Mouse (Mus musculus) liver, embryonic 14.5 days (tissue): Measurements from ENCODE around the gene Acp2. TPM values are rescaled to one million over a fixed set of nuclear protein-coding genes. Genes with fewer than 3 reads are reported as not detected.

Experiments
- ATAC-seq: fragments of 200-750 bp; cut with Nextera tagmentation; 2 replicates; pipeline ENCODE4 v1.8.0; 2017; ENCODE audit warnings: moderate number of reproducible peaks, mild to moderate bottlenecking, moderate library complexity; ENCODE audit not compliant: insufficient read depth
- DNase-seq, 3 experiments: peaks; one replicate each; pipeline ENCODE4 v3.0.0-alpha.2; 2012 to 2013; ENCODE audit warnings: low read depth in 3 of 3, low spot score in 3 of 3
- H3K27ac ChIP-seq: fragments of 300-500 bp; sonication (generic); 2 replicates; pipeline ENCODE4 v1.5.1; 2014; ENCODE audit warnings: moderate library complexity, mild to moderate bottlenecking, control low read depth, inconsistent platforms
- H3K27me3 ChIP-seq: fragments of 300-500 bp; sonication (generic); 2 replicates; pipeline ENCODE4 v1.6.1; 2014; ENCODE audit warnings: mild to moderate bottlenecking, low read length, moderate library complexity; ENCODE audit not compliant: control insufficient read depth, insufficient read depth
- H3K36me3 ChIP-seq: fragments of 300-500 bp; sonication (generic); replicated peaks from 2 replicates; pipeline ENCODE4 v1.6.1; 2014; ENCODE audit warnings: low read depth; ENCODE audit not compliant: control insufficient read depth, insufficient read depth
- H3K4me1 ChIP-seq, 2 experiments: fragments of 200-500 bp in 1 of 2; fragments of 300-500 bp in 1 of 2; sonication (generic) in 1 of 2; replicated peaks; 2 replicates each; pipeline ENCODE4 v1.6.1; 2012 to 2014; ENCODE audit warnings: antibody characterized with exemption in 1 of 2, inconsistent platforms in 1 of 2, low read length in 1 of 2; ENCODE audit not compliant: control insufficient read depth in 2 of 2, insufficient read depth in 2 of 2
- H3K4me2 ChIP-seq: fragments of 300-500 bp; sonication (generic); 2 replicates; pipeline ENCODE4 v1.6.1; 2014; ENCODE audit warnings: low read depth, mild to moderate bottlenecking, control low read depth, moderate library complexity
- H3K4me3 ChIP-seq, 2 experiments: fragments of 200-500 bp in 1 of 2; fragments of 300-500 bp in 1 of 2; sonication (generic) in 1 of 2; 2 replicates each; pipeline ENCODE4 v1.5.1; 2012 to 2014; ENCODE audit warnings: low read depth in 2 of 2, low read length in 2 of 2, mild to moderate bottlenecking in 2 of 2, control low read depth in 1 of 2, inconsistent platforms in 1 of 2, moderate library complexity in 1 of 2; ENCODE audit not compliant: insufficient read depth in 1 of 2
- H3K9ac ChIP-seq: fragments of 300-500 bp; sonication (generic); replicated peaks from 2 replicates; pipeline ENCODE4 v1.6.1; 2014; ENCODE audit warnings: mild to moderate bottlenecking, control low read depth, moderate library complexity
- H3K9me3 ChIP-seq: fragments of 300-500 bp; sonication (generic); 2 replicates; pipeline ENCODE4 v1.6.1; 2016; ENCODE audit warnings: low read length, mixed read lengths; ENCODE audit not compliant: control insufficient read depth
- CTCF ChIP-seq: IDR thresholded peaks from 2 replicates; pipeline ENCODE4 v1.5.1; 2016; ENCODE audit warnings: antibody characterized with exemption, low read depth, control low read depth
- EP300 ChIP-seq: IDR thresholded peaks from 2 replicates; pipeline ENCODE4 v1.6.1; 2016; ENCODE audit warnings: antibody characterized with exemption, low read depth
- WGBS: fragments of 180-500 bp; shearing (Covaris S2); extraction: QIAGEN DNeasy Blood & Tissue Kit; methylation state at CpG from one replicate; pipeline ENCODE4 v1.1.7; 2014; ENCODE audit not compliant: insufficient replicate concordance; 5-methylcytosine and 5-hydroxymethylcytosine counted together
- polyA plus RNA-seq, 2 experiments: library from polyadenylated mRNA; depleted of rRNA in 1 of 2; stranded (reverse) in 1 of 2; unstranded in 1 of 2; fragments of >200 nt; fragmentation: Nextera tagmentation in 1 of 2; extraction: Ambion mirVana in 1 of 2; gene quantifications; 2 replicates each; pipeline versions ENCODE4 v1.2.1 to v1.2.3; 2012 to 2014

Acp2 gene
- polyA plus RNA-seq, 2 experiments, result 5.9 to 8.9 TPM

- 1% methylated on average over 27 of the region's 27 CpGs for WGBS
- DNase-seq, result no peak
These were observed 53.0 kb downstream of the Acp2 start, which contains the start of gene Pacsin3 for GRCm38 (mm10) chr2:91255661-91256150. Gene Pacsin3 (plus strand): TSS chr2:91255954.

DNA sequence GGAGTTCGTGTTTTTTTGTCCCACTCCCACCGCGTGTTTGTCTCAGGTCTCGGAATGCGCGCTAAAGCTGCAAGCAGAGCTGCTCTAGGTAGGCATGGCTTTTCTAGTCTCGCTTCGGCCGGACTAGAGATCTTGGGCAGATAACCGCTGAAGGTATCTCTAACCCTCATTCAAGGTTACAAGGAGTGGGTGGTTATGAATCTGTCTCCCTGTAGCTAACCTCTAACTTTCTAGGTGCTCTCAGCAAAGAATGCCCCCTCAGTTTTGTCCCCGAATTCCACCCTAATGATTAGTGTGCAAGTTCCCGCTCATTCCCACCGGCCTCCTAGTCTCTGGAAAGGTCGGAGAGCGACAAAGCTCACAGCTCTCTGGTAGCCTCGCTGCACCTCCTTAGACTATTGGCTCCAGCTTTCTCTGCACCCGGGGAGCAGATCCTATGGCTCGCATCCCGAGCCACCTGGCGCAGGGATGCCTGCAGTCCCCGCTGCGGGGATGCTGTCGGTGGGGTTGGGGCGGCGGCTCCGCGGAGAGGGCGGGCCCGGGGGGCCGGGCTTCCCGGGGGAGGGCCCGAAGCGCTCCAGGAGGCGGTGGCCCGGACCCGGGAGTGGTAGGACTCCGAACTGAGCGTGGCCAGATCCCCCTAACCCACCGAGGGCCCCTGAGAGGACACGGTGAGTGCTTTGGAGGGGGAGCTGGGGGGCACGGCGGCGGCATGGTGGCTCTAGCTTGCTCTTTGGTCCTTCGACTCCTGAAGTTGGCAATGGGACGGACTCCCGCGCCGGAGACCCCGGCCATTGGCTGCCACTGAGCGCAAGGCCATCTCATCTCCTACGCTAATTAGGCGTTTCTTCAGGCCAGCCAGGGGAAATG, 53.8 kb downstream of the Acp2 start:
- Histone ChIP-seq H3K4me2 (peak overlapping the region; percentile 53), H3K27ac (no peak overlapping the region), H3K9ac (no peak overlapping the region), H3K4me1 (no peaks in the 10 kb centered on the region), H3K36me3 (no peaks in the 10 kb centered on the region), H3K27me3 (peaks cover 49% of the 10 kb centered on the region), H3K4me3 (peak overlapping the region; percentile 27 to 54), H3K9me3 (no peaks in the 10 kb centered on the region)
- under 1% methylated on average over 52 of the region's 52 CpGs for WGBS
- TF ChIP-seq CTCF (no peak), EP300 (no peak)
- DNase-seq (no peak), ATAC-seq (peak; percentile 59)

More at GRCm38 (mm10) chr2:91255661-91256150, 53.0 kb downstream of the Acp2 start, which contains the start of gene Pacsin3:
- TF ChIP-seq EP300 (no peak), CTCF (no peak)
- H3K4me1 ChIP-seq, result no peaks in the 10 kb centered on the region
- no peaks in the 10 kb centered on the region for H3K36me3 ChIP-seq
- ATAC-seq, result peak; percentile 5; the same call in 1 of the 2 replicates
- H3K9ac ChIP-seq, result no peak within 1 kb of the TSS
- peaks cover 49% of the 10 kb centered on the region for H3K27me3 ChIP-seq
- no peaks in the 10 kb centered on the region for H3K9me3 ChIP-seq
- peak within 1 kb of the TSS; percentile 53 for H3K4me2 ChIP-seq
- H3K4me3 ChIP-seq, result peak within 1 kb of the TSS; percentile 27 to 54
- H3K27ac ChIP-seq, result no peak within 1 kb of the TSS

DNA sequence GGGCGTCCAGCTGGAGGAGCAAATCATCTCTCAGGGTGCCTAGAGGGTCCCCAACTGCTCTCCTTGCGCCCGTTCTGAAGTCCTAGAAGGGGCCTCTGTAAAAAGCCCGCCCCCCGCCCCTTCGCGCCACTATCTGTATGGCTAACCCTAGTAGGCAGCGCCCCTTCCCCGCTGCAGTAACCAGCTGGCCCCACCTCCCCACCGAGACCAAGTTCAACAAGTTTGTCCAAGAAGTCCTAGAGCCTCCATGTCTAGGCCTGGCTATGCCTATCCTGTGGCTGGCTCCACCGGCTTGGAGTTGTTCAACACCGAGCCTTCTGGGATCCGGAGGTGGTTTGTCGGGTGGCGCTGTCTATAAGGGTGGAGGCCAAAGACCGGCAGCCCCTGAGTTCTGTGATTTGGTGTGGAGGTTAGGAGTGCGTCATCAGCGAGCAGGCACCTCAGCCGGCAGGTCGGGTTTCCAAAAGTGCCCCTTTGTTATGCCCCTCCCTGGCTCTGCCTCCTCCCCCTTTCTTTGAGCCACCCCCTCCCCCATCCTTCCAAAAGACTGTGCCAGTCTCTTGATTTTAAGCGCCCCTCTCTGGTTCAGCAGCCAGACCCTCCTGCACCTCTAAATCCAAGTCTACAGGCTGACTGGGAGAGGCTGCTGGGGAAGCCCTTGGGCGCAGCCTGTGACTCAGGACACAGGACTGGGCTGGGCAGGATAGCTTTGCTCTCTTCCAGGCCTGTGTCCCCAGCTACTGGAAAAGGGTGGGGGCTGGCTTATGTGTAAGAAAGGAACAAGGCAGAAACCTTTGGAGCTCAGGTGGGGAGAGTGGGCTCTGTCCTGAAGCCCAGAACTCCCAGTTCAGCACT, 54.7 kb downstream of the Acp2 start:
- no peaks in the 10 kb centered on the region for H3K36me3 ChIP-seq
- no peaks in the 10 kb centered on the region for H3K4me1 ChIP-seq
- DNase-seq (no peak), ATAC-seq (peak; percentile 44)
- H3K27ac ChIP-seq, result no peak overlapping the region
- no peaks in the 10 kb centered on the region for H3K9me3 ChIP-seq
- TF ChIP-seq CTCF, result no peak
- no peak for TF ChIP-seq EP300
- 5% methylated on average over 22 of the region's 22 CpGs for WGBS
- peak overlapping the region; percentile 53 for H3K4me2 ChIP-seq
- peaks cover 47% of the 10 kb centered on the region for H3K27me3 ChIP-seq
- peak overlapping the region; percentile 28 to 54 for H3K4me3 ChIP-seq
- H3K9ac ChIP-seq, result no peak overlapping the region

DNA sequence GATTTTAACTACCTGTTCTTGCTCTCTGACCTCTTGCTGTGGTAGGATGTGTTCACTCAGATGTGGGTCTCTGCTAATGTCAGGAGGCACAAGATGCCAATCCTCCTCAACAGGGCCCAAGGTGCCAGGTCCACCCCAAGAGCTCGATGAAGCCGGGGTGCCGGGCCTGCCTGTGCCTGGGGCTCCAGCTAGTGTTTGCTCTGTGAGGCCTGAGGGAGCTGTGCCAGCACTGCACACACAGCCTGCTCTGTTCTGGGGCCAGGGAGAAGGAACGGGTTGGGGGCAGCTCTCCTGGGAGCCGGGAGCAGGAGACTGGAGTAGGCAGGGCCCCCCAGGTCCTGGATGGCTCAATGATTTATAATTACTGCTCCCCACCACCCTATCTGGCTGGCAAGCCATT, 55.4 kb downstream of the Acp2 start:
- Histone ChIP-seq H3K9ac (no peak overlapping the region), H3K27ac (no peak overlapping the region), H3K36me3 (no peaks in the 10 kb centered on the region), H3K4me1 (no peaks in the 10 kb centered on the region), H3K27me3 (peaks cover 41% of the 10 kb centered on the region), H3K4me3 (peak overlapping the region; percentile 28 to 54; a peak in 3 of 4 replicates), H3K9me3 (no peaks in the 10 kb centered on the region), H3K4me2 (peak overlapping the region; percentile 53)
- TF ChIP-seq EP300 (no peak), CTCF (no peak)
- no peak for ATAC-seq
- WGBS, result 65% methylated on average over 5 of the region's 5 CpGs
- no peak for DNase-seq

DNA sequence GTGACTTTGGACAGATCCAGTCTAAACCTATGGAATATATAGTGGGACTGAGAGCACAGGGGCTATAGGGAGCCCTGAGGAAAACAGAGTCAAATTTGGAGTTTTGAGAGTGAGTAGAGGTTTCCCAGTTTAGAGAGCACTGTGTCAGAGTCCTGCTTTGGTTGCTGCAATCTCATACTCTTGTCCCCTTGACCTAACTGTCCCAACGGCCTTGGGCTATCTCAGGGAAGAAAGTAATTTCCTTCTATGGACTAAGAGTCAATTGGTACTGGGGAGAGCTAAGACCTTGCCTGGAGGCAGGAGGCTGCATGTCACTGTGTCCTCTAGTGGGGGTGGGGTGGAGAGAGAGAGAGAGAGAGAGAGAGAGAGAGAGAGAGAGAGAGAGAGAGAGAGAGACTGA, 56.1 kb downstream of the Acp2 start:
- H3K4me1 ChIP-seq, result no peaks in the 10 kb centered on the region

More for the DNA sequence above, 56.1 kb downstream of the Acp2 start:
- no peaks in the 10 kb centered on the region for H3K9me3 ChIP-seq
- ATAC-seq, result no peak
- H3K27ac ChIP-seq, result no peak overlapping the region
- TF ChIP-seq CTCF (no peak), EP300 (no peak)
- no peak overlapping the region for H3K4me2 ChIP-seq
- WGBS, result 12% methylated on average over 1 of the region's 1 CpGs
- peaks cover 41% of the 10 kb centered on the region for H3K27me3 ChIP-seq
- no peak for DNase-seq
- no peak overlapping the region for H3K4me3 ChIP-seq
- H3K36me3 ChIP-seq, result no peaks in the 10 kb centered on the region
- H3K9ac ChIP-seq, result no peak overlapping the region
